Mouse (Mus musculus) brain, embryonic 14.5 days (tissue): ENCODE data around the gene Flrt1.

ENCODE experiments used
- CTCF ChIP-seq: fragments of 200-500 bp; IDR thresholded peaks from 2 replicates; pipeline ENCODE4 v1.5.1; 2012; ENCODE audit warnings: inconsistent platforms, mild to moderate bottlenecking, moderate library complexity, borderline replicate concordance; ENCODE audit not compliant: insufficient read depth, insufficient read length; ENCODE audit errors: extremely low read depth
- POLR2A ChIP-seq: fragments of 200-500 bp; IDR thresholded peaks from 2 replicates; pipeline ENCODE4 v1.6.1; 2012; ENCODE audit warnings: mild to moderate bottlenecking, inconsistent platforms, borderline replicate concordance; ENCODE audit not compliant: poor library complexity, insufficient read depth, insufficient read length, severe bottlenecking; ENCODE audit errors: extremely low read depth

- TF ChIP-seq CTCF (no peak), POLR2A (no peak)
These were observed 17.3 kb upstream of the Flrt1 start for GRCm38 (mm10) chr19:7122698-7123306.
